Mouse (Mus musculus) left cerebral cortex, postnatal 4 days (tissue): ENCODE measurements around the gene Jmjd1c. TPM values are rescaled to one million over a fixed set of nuclear protein-coding genes. Genes with fewer than 3 reads are reported as not detected.

Experiments
- DNase-seq: peaks from one replicate; pipeline ENCODE4 v3.0.0-alpha.2; 2022
- intact Hi-C: fragments of 180-260 bp; cut with DNase I; formaldehyde crosslinking; loops from one replicate; pipeline ENCODE4 v1.15.1; 2025
- total RNA-seq, 2 experiments: library from RNA; stranded (reverse); gene quantifications; 2 replicates each; pipeline ENCODE4 v1.2.3; 2021

The Jmjd1c gene
- 100 to 1,000 TPM; 135 to 143 TPM for total RNA-seq

- DNase-seq: peak; percentile 86
- intact Hi-C loops: loop anchor here (10.0 kb wide), 1 partner anchor 91 kb away; no protein-coding TSS in a partner anchor
Measured at GRCm38 (mm10) chr10:67095798-67096620, at the start of gene Jmjd1c. Gene Jmjd1c (plus strand): TSS chr10:67096125.

GRCm38 (mm10) chr10:67047712-67048645 lies 47.9 kb upstream of the Jmjd1c start:
- intact Hi-C loops: no loop called here
- no peak for DNase-seq

GRCm38 (mm10) chr10:67048871-67049615 lies 46.9 kb upstream of the Jmjd1c start:
- intact Hi-C loops: no loop called here
- DNase-seq: no peak

- intact Hi-C loops: no loop called here
- no peak for DNase-seq
Measured at GRCm38 (mm10) chr10:67049621-67050020, 46.3 kb upstream of the Jmjd1c start.

GRCm38 (mm10) chr10:67050766-67051165 lies 45.2 kb upstream of the Jmjd1c start:
- no peak for DNase-seq
- intact Hi-C loops: no loop called here

GRCm38 (mm10) chr10:67051466-67051865 lies 44.5 kb upstream of the Jmjd1c start:
- intact Hi-C loops: no loop called here
- no peak for DNase-seq

GRCm38 (mm10) chr10:67052429-67052828 lies 43.5 kb upstream of the Jmjd1c start:
- DNase-seq: no peak
- intact Hi-C loops: no loop called here

- intact Hi-C loops: no loop called here
- DNase-seq: no peak
Measured at GRCm38 (mm10) chr10:67053475-67053874, 42.5 kb upstream of the Jmjd1c start.

GRCm38 (mm10) chr10:67055867-67056856 lies 39.8 kb upstream of the Jmjd1c start:
- intact Hi-C loops: no loop called here
- no peak for DNase-seq

- DNase-seq: no peak
- intact Hi-C loops: no loop called here
Measured at GRCm38 (mm10) chr10:67057208-67057607, 38.7 kb upstream of the Jmjd1c start.

- no peak for DNase-seq
- intact Hi-C loops: no loop called here
Measured at GRCm38 (mm10) chr10:67057696-67058095, 38.2 kb upstream of the Jmjd1c start.

GRCm38 (mm10) chr10:67058297-67058696 lies 37.6 kb upstream of the Jmjd1c start:
- peak; percentile 80 for DNase-seq
- intact Hi-C loops: no loop called here

- peak; percentile 21 for DNase-seq
- intact Hi-C loops: no loop called here
Measured at GRCm38 (mm10) chr10:67058702-67059101, 37.2 kb upstream of the Jmjd1c start.

GRCm38 (mm10) chr10:67061367-67061801 lies 34.5 kb upstream of the Jmjd1c start:
- peak; percentile 47 for DNase-seq
- intact Hi-C loops: no loop called here

- intact Hi-C loops: no loop called here
- DNase-seq: no peak
Measured at GRCm38 (mm10) chr10:67061823-67062222, 34.1 kb upstream of the Jmjd1c start.

GRCm38 (mm10) chr10:67065277-67065887 lies 30.5 kb upstream of the Jmjd1c start:
- no peak for DNase-seq
- intact Hi-C loops: no loop called here

- intact Hi-C loops: no loop called here
- no peak for DNase-seq
Measured at GRCm38 (mm10) chr10:67065927-67066326, 30.0 kb upstream of the Jmjd1c start.

- peak; percentile 71 for DNase-seq
- intact Hi-C loops: no loop called here
Measured at GRCm38 (mm10) chr10:67066421-67066820, 29.5 kb upstream of the Jmjd1c start.

GRCm38 (mm10) chr10:67069013-67069412 lies 26.9 kb upstream of the Jmjd1c start:
- no peak for DNase-seq
- intact Hi-C loops: no loop called here
